Mouse (Mus musculus) bone marrow macrophage, adult 2 months (primary cell): ENCODE results near the gene Gstp1.

Source experiments
- CTCF ChIP-seq: IDR thresholded peaks from 2 replicates; pipeline ENCODE4 v1.5.1; 2012; ENCODE audit warnings: low read depth, mild to moderate bottlenecking, low read length, moderate library complexity
- POLR2A ChIP-seq: IDR thresholded peaks from 2 replicates; pipeline ENCODE4 v1.6.1; 2012; ENCODE audit warnings: mild to moderate bottlenecking, low read depth, low read length, borderline replicate concordance

DNA sequence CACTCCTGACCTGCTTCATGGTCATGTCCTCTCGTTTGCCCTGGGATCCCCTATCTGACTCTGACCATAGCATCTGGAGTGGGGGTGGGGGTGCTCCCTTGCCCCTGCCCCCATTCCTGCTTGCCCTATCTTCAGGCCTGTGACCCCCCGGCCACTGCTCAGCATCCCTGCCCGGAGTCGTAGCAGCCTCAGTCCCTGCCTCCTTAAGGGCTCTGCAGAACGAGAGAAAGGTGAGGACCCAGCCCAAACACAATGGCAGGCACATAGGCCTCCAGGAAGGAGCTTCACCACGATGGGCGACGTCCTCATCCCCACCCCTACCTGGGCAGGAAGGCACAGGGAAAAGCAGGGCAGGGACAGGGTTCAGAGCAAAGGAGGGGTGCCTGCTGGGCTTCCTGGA, 39.5 kb downstream of the Gstp1 start:
- TF ChIP-seq POLR2A (no peak), CTCF (no peak)
